Mouse (Mus musculus) spleen, postnatal 10 days (tissue): ENCODE data around the gene Aifm2.
A peak's percentile ranks its signal among the peaks of the same experiment; 100 is the strongest.

ENCODE experiments used
- DNase-seq, 2 experiments: peaks; one replicate each; pipeline ENCODE4 v3.0.0; 2021 to 2022; ENCODE audit warnings: low spot score in 2 of 2

Gene Aifm2

DNA sequence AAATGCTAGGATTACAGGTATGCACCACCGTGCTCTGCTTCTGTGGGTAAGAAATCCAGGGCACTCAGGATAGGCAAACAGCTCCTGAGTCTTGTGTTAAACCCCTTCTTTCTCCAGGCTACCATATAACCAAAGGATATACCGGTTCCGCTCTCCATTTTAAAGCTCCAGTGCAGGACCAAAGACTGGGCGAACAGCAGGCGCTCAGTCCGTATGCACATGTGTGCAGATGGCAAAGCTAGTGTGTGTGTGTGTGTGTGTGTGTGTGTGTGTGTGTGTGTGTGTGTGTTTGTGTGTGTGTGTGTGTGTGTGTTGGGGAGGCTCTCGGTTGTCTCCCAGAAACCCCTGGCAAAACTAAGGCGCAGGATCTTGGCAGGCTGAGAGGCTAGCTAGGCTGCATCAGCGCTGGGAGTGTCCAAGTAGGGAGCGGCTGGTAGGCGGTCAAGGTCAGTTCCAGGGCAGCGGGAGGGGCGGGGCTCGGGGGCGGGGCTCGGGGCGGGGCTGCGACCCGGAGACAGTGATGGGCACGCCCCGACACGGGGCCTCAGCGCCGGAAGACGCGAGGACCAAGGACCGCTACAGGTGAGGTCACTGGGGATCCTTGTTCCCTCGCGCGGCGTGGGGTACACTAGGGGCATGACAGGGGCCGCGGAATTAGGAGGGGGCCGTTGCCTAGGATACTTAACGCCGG lies at the start of gene Aifm2:
Aifm2 (plus strand) TSS at position 493 of the 691 bp plus-strand sequence.
- DNase-seq: peak; percentile 40 to 68

- no peak for DNase-seq
Observed at GRCm38 (mm10) chr10:61665651-61666050, 49.4 kb upstream of the Aifm2 start.

- DNase-seq: no peak
Observed at GRCm38 (mm10) chr10:61669289-61669688, 45.8 kb upstream of the Aifm2 start.

DNA sequence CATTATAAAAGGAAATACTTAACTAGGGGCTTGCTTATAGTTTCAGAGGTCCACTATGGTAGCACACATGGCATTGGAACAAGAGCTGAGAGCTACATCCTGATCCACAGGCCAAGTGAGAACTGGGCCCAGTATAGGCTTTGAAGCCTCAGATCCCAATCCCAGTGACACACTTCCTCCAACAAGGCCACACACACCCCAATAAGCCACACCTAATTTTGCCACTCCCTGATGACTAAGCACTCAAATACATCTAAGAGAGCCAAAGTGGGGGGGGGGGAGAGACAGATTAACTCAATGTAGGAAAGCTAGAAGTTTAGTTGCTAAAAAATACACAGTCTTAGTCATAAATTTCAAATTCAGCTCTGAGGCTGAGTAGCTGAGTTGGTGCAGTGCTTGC lies 45.2 kb upstream of the Aifm2 start:
- no peak for DNase-seq

- DNase-seq: no peak
Observed at GRCm38 (mm10) chr10:61670758-61671157, 44.3 kb upstream of the Aifm2 start.

GRCm38 (mm10) chr10:61675935-61676334 lies 39.1 kb upstream of the Aifm2 start:
- DNase-seq: no peak

DNA sequence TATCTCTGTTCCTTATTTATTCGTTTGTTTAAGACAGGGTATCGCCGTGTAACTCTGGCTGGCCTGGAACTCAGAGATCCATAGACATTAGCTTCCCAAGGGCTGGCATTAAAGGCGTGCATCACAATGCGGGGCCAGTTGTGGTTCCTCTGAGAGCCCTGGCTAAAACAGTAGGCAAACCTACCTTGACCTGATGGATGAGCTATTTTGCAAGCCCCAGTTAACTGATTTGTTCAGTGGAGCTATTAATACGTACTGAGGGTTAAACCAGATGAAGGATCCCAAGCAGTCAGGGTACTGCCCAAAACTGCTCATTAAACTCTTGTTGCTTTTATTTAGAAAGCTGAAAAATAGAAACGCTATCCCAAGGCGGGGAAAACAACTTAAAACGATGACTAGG lies 35.5 kb upstream of the Aifm2 start:
- peak in 1 of 2 experiments; percentile 14 for DNase-seq

GRCm38 (mm10) chr10:61680015-61680913 lies 34.8 kb upstream of the Aifm2 start, which contains the start of gene Sar1a:
Gene Sar1a, plus strand, starts transcription at chr10:61680299.
- peak; percentile 97 to 99 for DNase-seq

DNA sequence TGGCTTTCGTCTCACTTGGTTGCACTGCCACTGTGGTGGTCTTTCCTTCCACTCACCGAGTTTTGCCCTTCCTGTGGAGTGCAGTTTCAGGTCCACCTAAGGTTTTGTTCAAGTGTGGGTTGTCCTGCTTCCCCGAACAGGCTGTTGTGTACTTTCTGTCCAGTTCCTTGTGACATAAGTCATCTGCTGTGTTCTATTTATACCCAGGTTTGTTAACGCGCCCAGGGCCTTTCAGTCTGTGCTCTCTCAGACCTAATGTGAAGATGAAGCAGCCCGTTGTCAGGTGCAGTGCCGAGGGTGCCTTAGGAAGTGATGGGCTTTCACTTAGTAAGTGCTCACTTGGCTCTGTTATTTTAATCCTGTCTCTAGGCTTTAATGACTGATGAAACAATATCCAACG lies 25.7 kb upstream of the Aifm2 start:
- no peak for DNase-seq

DNA sequence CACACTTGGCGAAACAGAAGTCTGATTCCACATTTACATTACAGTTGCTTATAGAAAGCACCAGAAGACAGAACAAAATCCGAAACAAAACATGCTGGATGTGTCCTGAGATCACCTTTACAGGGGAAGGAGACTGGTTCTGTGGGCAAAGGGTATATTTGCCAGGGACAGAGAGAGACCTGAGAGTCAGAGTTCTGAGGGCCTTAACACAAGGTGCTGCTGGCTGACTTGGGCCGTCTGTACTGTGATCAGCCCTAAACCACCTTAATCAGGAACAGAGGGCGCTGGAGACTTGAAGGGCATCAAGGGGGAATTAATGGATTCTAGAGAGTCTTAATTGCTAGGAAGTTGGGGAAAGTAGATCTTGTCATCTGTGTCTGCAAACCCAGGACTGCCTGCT lies 21.5 kb upstream of the Aifm2 start:
- no peak for DNase-seq

GRCm38 (mm10) chr10:61694870-61695670 lies 20.0 kb upstream of the Aifm2 start, which contains the start of gene Tysnd1:
Gene Tysnd1, plus strand, starts transcription at chr10:61695514.
- peak; percentile 92 to 96 for DNase-seq

DNA sequence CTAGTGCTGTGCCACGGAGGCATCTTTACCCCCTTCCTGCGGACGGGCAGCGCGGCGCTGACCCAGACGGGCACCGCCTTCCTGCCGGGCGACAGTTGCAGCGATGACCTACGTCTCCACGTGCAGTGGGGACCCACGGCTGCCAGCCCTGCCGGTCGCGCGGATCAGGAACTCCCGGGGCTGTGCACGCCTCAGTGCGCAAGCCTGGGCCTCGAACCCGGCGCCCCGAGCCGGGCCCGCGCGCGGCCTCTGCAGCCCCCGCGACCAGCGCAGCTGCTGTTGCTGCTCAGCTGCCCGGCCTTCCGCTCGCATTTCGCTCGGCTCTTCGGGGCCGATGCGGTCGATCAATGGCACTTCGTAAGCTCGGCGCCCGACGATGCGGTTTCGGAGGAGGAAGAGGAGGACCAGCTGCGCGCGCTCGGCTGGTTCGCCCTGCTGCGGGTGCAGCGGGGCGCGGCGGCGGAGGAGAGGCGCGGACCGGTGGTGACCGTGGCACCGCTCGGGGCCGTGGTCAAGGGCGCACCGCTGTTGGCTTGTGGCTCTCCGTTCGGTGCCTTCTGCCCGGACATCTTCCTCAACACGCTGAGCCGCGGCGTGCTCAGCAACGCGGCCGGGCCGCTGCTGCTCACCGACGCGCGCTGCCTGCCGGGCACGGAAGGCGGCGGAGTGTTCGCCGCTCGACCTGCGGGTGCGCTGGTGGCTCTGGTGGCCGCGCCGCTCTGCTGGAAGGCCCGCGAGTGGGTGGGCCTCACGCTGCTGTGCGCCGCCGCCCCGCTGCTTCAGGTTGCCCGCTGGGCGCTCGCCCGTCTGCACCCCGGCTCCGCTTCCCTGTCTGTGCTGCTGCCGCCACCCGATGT lies 19.1 kb upstream of the Aifm2 start:
- peak in 1 of 2 experiments; percentile 58 for DNase-seq

DNA sequence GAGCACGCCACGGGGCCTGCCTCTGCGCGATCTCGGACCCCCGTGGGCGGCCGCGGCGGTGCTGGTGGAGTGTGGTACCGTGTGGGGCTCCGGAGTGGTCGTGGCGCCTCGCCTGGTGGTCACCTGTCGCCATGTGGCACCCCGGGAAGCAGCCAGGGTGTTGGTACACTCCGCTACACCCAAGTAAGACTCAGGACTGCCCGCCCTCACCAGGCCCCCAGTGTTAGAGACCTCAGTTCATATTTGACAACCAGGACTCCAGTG lies 18.6 kb upstream of the Aifm2 start:
- peak in 1 of 2 experiments; percentile 34 for DNase-seq

GRCm38 (mm10) chr10:61697028-61697427 lies 18.0 kb upstream of the Aifm2 start:
- DNase-seq: no peak

DNA sequence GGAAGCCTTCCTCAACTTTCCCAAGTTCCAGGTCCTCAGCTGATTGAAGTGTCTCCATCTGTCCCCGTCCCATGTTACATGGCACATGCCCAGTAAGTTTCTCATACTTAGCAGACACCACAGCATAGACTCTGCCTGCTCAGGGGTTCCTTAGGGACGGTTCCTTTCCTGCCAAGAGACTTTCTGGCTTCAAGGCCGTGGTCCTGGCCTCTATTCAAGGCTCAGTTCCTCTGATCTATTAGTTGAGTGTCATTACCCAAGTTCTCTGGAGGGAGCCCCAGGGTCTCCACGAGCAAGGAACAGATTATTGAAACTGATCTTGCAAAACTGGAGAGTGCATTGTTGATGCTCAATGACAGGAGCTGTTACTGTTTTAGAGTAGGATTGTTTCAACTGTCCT lies 10.4 kb upstream of the Aifm2 start:
- no peak for DNase-seq

DNA sequence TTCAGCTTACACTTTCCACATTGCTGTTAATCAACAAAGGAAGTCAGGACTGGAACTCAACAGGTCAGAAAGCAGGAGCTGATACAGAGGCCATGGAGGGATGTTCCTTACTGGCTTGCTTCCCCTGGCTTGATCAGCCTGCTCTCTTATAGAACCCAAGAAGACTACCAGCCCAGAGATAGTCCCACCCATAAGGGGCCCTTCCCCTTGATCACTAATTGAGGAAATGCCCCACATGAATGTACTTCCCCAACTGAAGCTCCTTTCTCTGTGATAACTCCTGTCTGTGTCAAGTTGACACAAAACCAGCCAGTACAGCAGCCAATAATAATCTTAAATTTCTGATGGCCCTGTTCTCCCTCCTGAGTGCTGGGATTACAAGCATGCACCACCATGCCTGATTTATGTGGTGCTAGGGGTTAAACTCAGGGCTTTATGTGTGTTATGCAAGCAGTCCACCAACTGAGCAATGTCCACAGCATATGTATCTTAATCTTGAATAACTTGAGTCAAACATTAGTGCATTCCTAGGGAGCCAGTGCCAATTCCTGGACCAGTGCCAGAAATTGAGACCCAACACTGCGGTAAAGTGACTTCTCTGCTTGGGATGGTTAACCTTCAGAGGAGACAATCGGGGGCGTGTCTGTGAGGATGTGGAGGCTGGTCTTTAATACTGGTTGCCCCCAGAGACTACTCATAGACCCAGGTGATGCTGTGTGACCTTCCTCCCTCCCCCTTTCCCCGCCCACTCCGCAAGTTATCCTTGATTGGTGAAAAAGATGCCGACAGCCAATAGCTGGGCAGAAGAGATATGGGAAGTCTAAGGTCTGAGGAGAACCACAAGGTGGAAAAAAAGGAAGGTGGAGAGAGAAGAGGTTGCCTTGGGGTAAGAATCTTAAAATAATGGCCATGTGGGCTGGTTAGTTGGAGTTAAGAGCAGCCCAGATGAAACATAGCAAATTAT lies 8.4 kb upstream of the Aifm2 start:
- no peak for DNase-seq

DNA sequence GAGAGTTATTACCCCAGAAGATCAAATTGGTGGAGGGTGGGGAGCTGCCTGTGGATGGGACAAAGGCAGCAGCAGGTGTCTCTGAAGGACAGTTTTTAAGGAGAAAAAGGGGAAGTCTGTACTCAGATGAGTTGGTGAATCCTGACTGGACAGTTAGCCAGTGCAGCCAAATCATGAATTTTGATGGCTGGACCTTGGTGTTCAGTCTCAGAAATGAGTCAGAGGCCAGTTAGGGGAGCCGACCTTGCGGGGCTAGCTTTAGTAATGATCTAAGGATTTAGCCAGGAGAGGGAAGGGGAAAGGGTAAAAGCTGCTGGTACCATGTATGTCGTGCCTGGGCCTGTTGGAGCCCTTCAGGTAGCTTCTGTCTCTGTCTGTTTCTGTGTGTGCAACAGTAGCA lies 1.5 kb upstream of the Aifm2 start:
- DNase-seq: no peak

DNA sequence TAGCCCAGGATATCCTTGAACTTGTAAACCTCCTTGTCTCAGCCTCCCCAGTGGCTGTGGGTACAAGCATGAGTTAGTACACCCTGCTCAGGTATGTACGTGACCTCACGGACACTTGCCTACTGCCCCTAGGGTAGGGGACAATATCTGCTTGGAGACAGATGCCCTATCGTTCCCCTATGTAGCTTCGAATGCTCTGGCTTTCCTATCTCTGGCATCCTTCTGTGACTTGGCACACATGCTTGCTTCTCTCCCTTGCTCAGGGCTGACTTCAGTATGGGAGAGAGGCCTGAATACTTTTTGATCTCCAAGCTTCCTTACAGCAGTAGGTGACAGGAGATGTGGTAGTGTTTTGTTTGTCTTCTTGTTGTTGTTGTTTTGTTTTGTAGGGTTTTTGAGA lies 917 bp upstream of the Aifm2 start:
- no peak for DNase-seq

DNA sequence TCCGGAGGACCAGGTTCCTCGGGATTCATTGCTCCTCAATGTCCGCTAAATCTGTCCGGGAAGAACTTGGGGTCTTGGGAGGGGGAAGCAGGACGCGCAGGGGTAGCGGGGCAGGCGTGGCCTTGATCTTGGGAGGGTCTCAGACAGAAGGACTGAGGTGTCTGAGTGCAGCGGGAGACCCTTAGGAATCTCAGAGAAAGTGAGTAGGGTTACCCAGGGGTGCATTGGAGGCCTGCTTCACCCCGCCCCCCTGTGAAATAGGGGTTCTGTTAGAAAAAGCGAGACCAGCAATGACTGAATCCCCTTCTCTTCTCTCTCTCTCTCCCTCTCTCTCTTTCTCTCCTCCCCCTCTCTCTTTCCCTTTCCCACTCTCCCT lies 387 bp downstream of the Aifm2 start:
- no peak for DNase-seq
